Mouse (Mus musculus): ENCODE data around the gene Lrrc23. TPM values are rescaled to one million over a fixed set of nuclear protein-coding genes. Genes with fewer than 3 reads are reported as not detected.

Lrrc23 gene
- total and polyA plus RNA-seq, 2 experiments from 2014 or later, result 13.7 to 14.7 TPM

DNA sequence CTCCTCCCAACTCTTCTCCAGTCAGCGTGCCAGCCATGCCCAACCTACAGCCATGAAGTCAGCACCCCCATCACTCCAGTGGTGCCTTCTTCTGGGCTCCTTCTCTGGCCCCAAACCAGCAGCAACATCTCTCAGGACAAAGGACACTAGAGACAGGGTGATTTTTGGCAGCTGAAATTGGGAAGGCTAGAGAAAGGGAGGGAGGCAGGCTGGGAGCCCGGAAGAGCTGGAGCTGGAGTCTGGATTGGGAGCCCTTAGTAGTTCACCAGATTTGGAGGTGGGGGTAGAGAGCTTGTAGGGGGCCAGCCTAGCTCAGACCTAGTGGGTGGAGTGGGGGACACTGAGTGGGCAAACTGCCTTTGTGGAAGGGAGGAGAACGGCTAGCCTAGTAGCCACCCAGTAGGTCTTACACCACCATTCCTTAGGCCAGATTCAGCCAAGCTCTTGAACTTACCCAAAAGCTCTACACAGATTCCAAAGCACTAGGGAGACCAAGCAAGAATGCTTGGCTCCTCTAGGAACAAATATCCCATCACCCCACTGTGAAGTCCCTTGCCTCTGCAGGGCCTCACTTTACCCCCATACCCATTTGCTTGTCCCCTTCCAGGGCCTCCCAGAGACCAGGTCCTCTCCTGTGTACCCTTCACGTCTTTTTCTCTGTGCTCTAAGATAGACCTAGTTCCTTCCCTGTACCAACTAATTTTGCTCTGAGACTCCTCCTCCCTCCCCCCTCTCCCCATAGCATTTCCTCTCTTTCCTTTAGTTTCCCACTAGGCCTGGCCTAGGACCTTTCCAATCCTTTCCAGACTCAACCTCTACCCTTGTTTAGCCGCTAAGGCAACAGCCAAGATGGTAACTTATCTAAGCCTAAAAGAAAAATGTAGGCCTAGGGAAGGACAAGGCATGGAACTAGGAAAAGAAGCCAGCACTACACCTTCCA is 21.3 kb downstream of the Lrrc23 start:
- DNase-seq, result peak; percentile 70
- no peak overlapping the region for H3K9ac ChIP-seq

DNA sequence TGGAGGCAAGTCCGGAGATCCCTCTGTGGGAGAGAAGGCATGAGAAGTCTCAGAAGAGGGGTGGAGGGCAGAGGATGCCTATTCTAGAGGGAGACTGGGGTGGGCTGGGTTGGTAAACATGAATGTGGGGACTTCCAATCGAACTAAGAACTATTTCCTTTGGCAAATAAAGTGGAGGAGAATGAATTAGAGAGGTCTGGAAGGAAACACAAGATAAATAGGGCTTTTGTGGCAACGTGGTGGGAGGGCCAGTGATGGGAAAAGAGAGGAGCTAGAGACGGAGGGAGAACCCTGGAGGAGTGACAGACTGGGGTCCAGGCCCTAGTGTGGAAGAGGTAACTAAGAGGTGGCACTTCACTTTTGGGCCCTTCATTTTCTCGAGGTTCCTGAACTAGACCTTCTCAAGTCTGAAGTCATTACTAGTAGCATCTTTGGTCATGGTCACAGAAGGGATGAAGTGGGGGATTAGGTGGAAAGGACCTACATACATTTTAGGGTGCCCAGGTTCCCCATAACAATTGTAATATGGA is 22.1 kb downstream of the Lrrc23 start:
- H3K4me2 ChIP-seq (ENCODE audit: low read depth), result peak overlapping the region; percentile 62
- peak overlapping the region; percentile 97 for H3K27ac ChIP-seq (ENCODE audit: low read depth, low read length)
- peak overlapping the region; percentile 93 for H3K9ac ChIP-seq
- peak overlapping the region; percentile 98 for H3K4me3 ChIP-seq (ENCODE audit: low read depth, low read length)
- H3K9me3 ChIP-seq (ENCODE audit: low read length), result no peaks in the 10 kb centered on the region
- no peak for TF ChIP-seq CTCF (IDR thresholded peaks at IDR 0.05; ENCODE audit: low read depth)
- peak; percentile 9 for DNase-seq
- no peaks in the 10 kb centered on the region for H3K27me3 ChIP-seq (ENCODE audit: insufficient read depth, low read length)
- H3K4me1 ChIP-seq (ENCODE audit: insufficient read depth), result peaks cover 13% of the 10 kb centered on the region
- 2% methylated on average over 5 of the region's 5 CpGs for WGBS
- H3K36me3 ChIP-seq (ENCODE audit: insufficient read depth), result no peaks in the 10 kb centered on the region; the same call in 1 of the 2 replicates
- no peak for ATAC-seq

More for the DNA sequence above, 21.3 kb downstream of the Lrrc23 start:
- Histone ChIP-seq H3K4me1 (ENCODE audit: insufficient read depth) (peaks cover 13% of the 10 kb centered on the region), H3K4me3 (ENCODE audit: low read depth, low read length) (peak overlapping the region; percentile 98), H3K27me3 (ENCODE audit: insufficient read depth, low read length) (no peaks in the 10 kb centered on the region), H3K36me3 (ENCODE audit: insufficient read depth) (peaks cover 5% of the 10 kb centered on the region; the same call in 1 of the 2 replicates), H3K9me3 (ENCODE audit: low read length) (no peaks in the 10 kb centered on the region), H3K4me2 (ENCODE audit: low read depth) (peak overlapping the region; percentile 62), H3K27ac (ENCODE audit: low read depth, low read length) (peak overlapping the region; percentile 57)
- TF ChIP-seq CTCF (IDR thresholded peaks at IDR 0.05; ENCODE audit: low read depth), result no peak
- WGBS, result 24% methylated on average over 5 of the region's 5 CpGs
- ATAC-seq, result peak; percentile 23

DNA sequence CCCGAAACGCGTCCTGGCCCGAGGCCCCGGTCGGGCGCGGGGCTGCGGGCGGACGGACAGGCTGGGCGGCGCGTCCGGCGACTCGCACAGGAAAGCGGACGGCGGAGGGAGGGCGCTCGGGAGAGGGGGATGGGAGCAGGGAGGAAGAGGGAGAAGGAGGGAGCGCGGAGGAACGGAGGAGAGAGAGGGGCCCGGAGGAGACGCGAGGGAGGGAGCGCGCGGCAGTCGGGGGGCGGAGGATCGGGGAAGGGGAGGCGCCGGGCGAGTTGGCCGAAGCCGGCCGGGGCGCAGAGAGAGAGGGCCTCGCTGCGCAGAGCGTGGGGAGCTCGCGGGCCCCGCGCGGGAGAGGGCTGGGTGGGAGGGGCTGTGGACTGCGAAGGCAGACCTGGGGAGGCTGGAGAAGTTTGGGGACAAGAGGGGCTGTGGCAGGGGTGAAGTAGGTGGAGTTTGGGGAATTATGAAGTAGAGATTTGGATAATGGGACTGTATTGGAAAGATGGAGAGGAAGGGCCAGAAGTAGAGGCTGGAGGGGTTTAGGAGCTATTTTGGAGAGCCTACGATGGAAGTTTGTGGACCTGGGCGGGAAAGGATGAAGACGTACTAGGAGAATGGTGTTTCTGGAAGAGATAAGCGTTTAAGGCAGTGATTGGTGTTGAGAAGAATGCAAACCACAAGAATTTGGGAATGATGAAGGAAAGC is 22.7 kb downstream of the Lrrc23 start:
- DNase-seq (peak; percentile 82), ATAC-seq (peak; percentile 76)
- Histone ChIP-seq H3K4me3 (ENCODE audit: low read depth, low read length) (peak overlapping the region; percentile 98), H3K9me3 (ENCODE audit: low read length) (no peaks in the 10 kb centered on the region), H3K9ac (peak overlapping the region; percentile 93), H3K4me2 (ENCODE audit: low read depth) (peak overlapping the region; percentile 62), H3K27me3 (ENCODE audit: insufficient read depth, low read length) (no peaks in the 10 kb centered on the region), H3K27ac (ENCODE audit: low read depth, low read length) (peak overlapping the region; percentile 97), H3K4me1 (ENCODE audit: insufficient read depth) (peaks cover 13% of the 10 kb centered on the region), H3K36me3 (ENCODE audit: insufficient read depth) (no peaks in the 10 kb centered on the region; the same call in 1 of the 2 replicates)
- 0 out of 2 replicates have a peak, but pooled peaks have one; percentile 3 for TF ChIP-seq CTCF (IDR thresholded peaks at IDR 0.05; ENCODE audit: low read depth)
- under 1% methylated on average over 49 of the region's 54 CpGs for WGBS

DNA sequence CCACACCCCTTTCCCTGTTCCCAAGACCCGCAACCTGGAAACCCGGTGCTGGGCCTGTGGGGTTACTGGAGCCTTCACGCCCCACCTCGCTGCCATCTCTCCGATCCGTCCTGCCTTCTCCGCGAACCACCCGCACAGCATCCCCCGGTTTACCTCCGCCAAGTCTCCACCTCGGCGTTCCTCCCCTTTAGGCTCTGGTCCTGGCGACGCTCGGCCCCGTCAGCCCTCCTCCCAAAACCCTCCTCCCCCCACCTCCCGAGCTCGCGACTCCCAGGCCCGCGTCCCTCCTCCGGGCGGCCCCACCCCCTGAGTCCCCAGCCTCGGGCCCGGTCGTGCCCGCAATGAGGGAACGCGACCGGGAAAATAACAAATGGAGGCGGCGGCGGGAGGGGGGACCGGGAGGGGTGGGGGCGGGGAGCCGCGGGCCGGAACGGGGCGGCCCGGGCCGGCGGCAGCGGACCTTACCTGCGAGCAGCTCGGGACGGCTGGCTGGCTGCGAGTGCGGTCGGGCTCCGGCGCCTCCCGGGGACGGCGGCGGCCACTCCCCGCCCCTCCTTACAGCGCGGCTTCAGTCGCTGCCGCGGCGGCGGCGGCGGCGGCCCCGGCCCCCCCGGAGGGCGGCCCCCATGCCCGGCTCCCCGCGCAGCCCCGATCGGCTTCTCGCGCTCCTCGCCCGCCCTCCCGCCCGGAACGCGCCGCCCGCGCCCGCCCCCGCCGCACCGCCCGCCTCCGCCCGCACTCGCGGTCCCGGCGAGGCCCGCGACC is 23.5 kb downstream of the Lrrc23 start, which contains the start of the genes Gm45234 and Atn1:
Gene Gm45234 (minus strand): TSS at position 191 of the 765 bp plus-strand sequence.
Gene Atn1 (minus strand): TSS at position 694 of the 765 bp plus-strand sequence.
- H3K36me3 ChIP-seq (ENCODE audit: insufficient read depth), result no peaks in the 10 kb centered on the region; the same call in 1 of the 2 replicates
- peak within 1 kb of the TSS; percentile 93 for H3K9ac ChIP-seq
- under 1% methylated on average over 79 of the region's 100 CpGs for WGBS
- peak within 1 kb of the TSS; percentile 97 for H3K27ac ChIP-seq (ENCODE audit: low read depth, low read length)
- no peak for TF ChIP-seq CTCF (IDR thresholded peaks at IDR 0.05; ENCODE audit: low read depth)
- peak within 1 kb of the TSS; percentile 98 for H3K4me3 ChIP-seq (ENCODE audit: low read depth, low read length)
- H3K4me2 ChIP-seq (ENCODE audit: low read depth), result peak within 1 kb of the TSS; percentile 62
- peaks cover 13% of the 10 kb centered on the region for H3K4me1 ChIP-seq (ENCODE audit: insufficient read depth)
- H3K27me3 ChIP-seq (ENCODE audit: insufficient read depth, low read length), result no peaks in the 10 kb centered on the region
- no peaks in the 10 kb centered on the region for H3K9me3 ChIP-seq (ENCODE audit: low read length)
- peak; percentile 70 for DNase-seq
- peak; percentile 55 for ATAC-seq

DNA sequence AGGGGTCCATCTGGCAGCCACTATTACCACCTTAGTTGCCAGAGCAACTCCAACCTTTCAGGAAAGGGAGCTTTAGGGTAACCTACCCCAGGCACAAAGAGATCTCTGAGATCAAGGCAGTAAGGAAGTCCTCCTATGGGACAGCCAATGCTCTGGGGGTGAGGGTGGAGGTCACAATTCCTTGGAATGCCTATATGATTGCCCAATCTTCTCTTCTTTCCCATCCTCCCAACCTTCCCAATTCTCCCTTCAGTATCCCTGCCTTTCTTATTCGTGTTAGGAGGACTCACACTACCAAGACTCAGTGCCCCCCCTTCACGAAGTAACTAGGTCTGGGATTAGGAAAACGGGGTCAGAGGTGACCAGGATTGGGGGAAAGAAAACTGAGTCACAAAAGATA is 24.2 kb downstream of the Lrrc23 start:
- no peaks in the 10 kb centered on the region; the same call in 1 of the 2 replicates for H3K36me3 ChIP-seq (ENCODE audit: insufficient read depth)
- peak overlapping the region; percentile 98 for H3K4me3 ChIP-seq (ENCODE audit: low read depth, low read length)
- H3K4me1 ChIP-seq (ENCODE audit: insufficient read depth), result peaks cover 13% of the 10 kb centered on the region
- WGBS, result 0% methylated on average over 3 of the region's 3 CpGs
- TF ChIP-seq CTCF (IDR thresholded peaks at IDR 0.05; ENCODE audit: low read depth), result no peak
- H3K9ac ChIP-seq, result peak overlapping the region; percentile 93
- peak overlapping the region; percentile 62 for H3K4me2 ChIP-seq (ENCODE audit: low read depth)
- ATAC-seq (no peak), DNase-seq (no peak)
- H3K27me3 ChIP-seq (ENCODE audit: insufficient read depth, low read length), result no peaks in the 10 kb centered on the region
- peak overlapping the region; percentile 97 for H3K27ac ChIP-seq (ENCODE audit: low read depth, low read length)
- H3K9me3 ChIP-seq (ENCODE audit: low read length), result no peaks in the 10 kb centered on the region

DNA sequence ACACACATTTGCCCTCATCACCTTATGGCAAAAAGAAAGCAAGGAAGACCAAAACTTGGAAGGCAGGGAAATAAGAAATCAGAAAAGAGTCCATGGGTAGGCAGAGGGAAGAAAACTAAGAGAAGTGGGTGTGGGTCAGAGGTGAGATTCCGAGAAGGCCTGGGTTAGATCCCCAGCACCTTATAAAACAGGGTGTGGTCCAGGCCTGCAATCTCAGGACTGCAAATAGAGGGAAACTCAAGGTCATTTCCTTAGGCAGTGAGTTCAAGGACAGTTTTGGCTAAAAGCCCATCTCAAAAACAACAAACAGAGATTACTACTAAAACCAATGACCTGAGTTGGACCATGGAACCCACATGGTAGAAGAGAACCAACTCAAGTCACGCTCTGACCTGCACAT is 25.7 kb downstream of the Lrrc23 start:
- H3K36me3 ChIP-seq (ENCODE audit: insufficient read depth), result peaks cover 12% of the 10 kb centered on the region
- peaks cover 13% of the 10 kb centered on the region for H3K4me1 ChIP-seq (ENCODE audit: insufficient read depth)
- no peak for TF ChIP-seq CTCF (IDR thresholded peaks at IDR 0.05; ENCODE audit: low read depth)
- no peak overlapping the region for H3K4me3 ChIP-seq (ENCODE audit: low read depth, low read length)
- no peak overlapping the region for H3K9ac ChIP-seq
- no peak for ATAC-seq
- H3K9me3 ChIP-seq (ENCODE audit: low read length), result no peaks in the 10 kb centered on the region
- H3K4me2 ChIP-seq (ENCODE audit: low read depth), result no peak overlapping the region
- no peak for DNase-seq
- no peak overlapping the region for H3K27ac ChIP-seq (ENCODE audit: low read depth, low read length)
- H3K27me3 ChIP-seq (ENCODE audit: insufficient read depth, low read length), result no peaks in the 10 kb centered on the region
- 97% methylated on average over 2 of the region's 2 CpGs for WGBS

Measured in forebrain, postnatal 0 days (tissue).